Mouse (Mus musculus) CH12.LX (cell line): Measurements from ENCODE around the gene Nmur1.

Source experiments
- CTCF ChIP-seq, 2 experiments: IDR thresholded peaks in 1 of 2; conservative IDR thresholded peaks in 1 of 2; 2 replicates each; pipeline ENCODE4 v1.5.1; 2011 to 2012; ENCODE audit warnings: low read depth in 2 of 2, low read length in 2 of 2, improper control_type of control experiment in 1 of 2, inconsistent platforms in 1 of 2, mild to moderate bottlenecking in 1 of 2, moderate library complexity in 1 of 2
- EP300 ChIP-seq: IDR thresholded peaks from 2 replicates; pipeline ENCODE4 v1.6.1; 2011; ENCODE audit warnings: low read length, improper control_type of control experiment
- GABPA ChIP-seq: IDR thresholded peaks from 2 replicates; pipeline ENCODE4 v1.6.1; 2012; ENCODE audit warnings: low read depth, low read length, improper control_type of control experiment, inconsistent platforms; ENCODE audit not compliant: insufficient replicate concordance
- POLR2A ChIP-seq: IDR thresholded peaks from 2 replicates; pipeline ENCODE4 v1.6.1; 2011; ENCODE audit warnings: low read depth, mild to moderate bottlenecking, improper control_type of control experiment, low read length
- USF1 ChIP-seq: IDR thresholded peaks from 2 replicates; pipeline ENCODE4 v1.6.1; 2014; ENCODE audit warnings: low read depth, mild to moderate bottlenecking, inconsistent platforms, low read length, improper control_type of control experiment
- ZKSCAN1 ChIP-seq: IDR thresholded peaks from 2 replicates; pipeline ENCODE4 v1.6.1; 2012; ENCODE audit warnings: low read depth, inconsistent platforms, low read length, improper control_type of control experiment, borderline replicate concordance

- TF ChIP-seq GABPA (no peak), USF1 (no peak), CTCF (conservative IDR thresholded peaks at IDR 0.05 in 1 of 2, IDR thresholded peaks at IDR 0.05 in 1 of 2; ENCODE audit: low read depth in 2 of 2, low read length in 2 of 2) (no peak), ZKSCAN1 (no peak), EP300 (no peak), POLR2A (peak; percentile 33; the same call in 1 of the 2 replicates)
These were observed 76.8 kb downstream of the Nmur1 start for GRCm38 (mm10) chr1:86349201-86349600.
